Mouse (Mus musculus): Measurements from ENCODE around the gene Ntm. TPM values are rescaled to one million over a fixed set of nuclear protein-coding genes. Genes with fewer than 3 reads are reported as not detected.

Gene Ntm
- total RNA-seq, 2 experiments from 2014 or later: not detected

GRCm38 (mm10) chr9:29595321-29595720 lies 367.6 kb downstream of the Ntm start:
- ATAC-seq (ENCODE audit: poor library complexity, severe bottlenecking): no peak

GRCm38 (mm10) chr9:29594537-29595294 lies 368.2 kb downstream of the Ntm start:
- no peak for ATAC-seq (ENCODE audit: poor library complexity, severe bottlenecking)

- no peak for ATAC-seq (ENCODE audit: poor library complexity, severe bottlenecking)
Measured at GRCm38 (mm10) chr9:29587376-29587775, 375.6 kb downstream of the Ntm start.

GRCm38 (mm10) chr9:29586381-29586770 lies 376.6 kb downstream of the Ntm start:
- ATAC-seq (ENCODE audit: poor library complexity, severe bottlenecking): no peak

- ATAC-seq (ENCODE audit: poor library complexity, severe bottlenecking): no peak
Measured at GRCm38 (mm10) chr9:29585746-29586380, 377.1 kb downstream of the Ntm start.

- no peak for ATAC-seq (ENCODE audit: poor library complexity, severe bottlenecking)
Measured at GRCm38 (mm10) chr9:29578226-29578625, 384.7 kb downstream of the Ntm start.

- ATAC-seq (ENCODE audit: poor library complexity, severe bottlenecking): no peak
Measured at GRCm38 (mm10) chr9:29576051-29576533, 386.8 kb downstream of the Ntm start.

GRCm38 (mm10) chr9:29574548-29574947 lies 388.4 kb downstream of the Ntm start:
- no peak for ATAC-seq (ENCODE audit: poor library complexity, severe bottlenecking)

- no peak for ATAC-seq (ENCODE audit: poor library complexity, severe bottlenecking)
Measured at GRCm38 (mm10) chr9:29568571-29568970, 394.4 kb downstream of the Ntm start.

- ATAC-seq (ENCODE audit: poor library complexity, severe bottlenecking): no peak
Measured at GRCm38 (mm10) chr9:29562419-29563071, 400.4 kb downstream of the Ntm start.

- no peak for ATAC-seq (ENCODE audit: poor library complexity, severe bottlenecking)
Measured at GRCm38 (mm10) chr9:29558915-29559314, 404.0 kb downstream of the Ntm start.

- ATAC-seq (ENCODE audit: poor library complexity, severe bottlenecking): no peak
Measured at GRCm38 (mm10) chr9:29550582-29550981, 412.4 kb downstream of the Ntm start.

GRCm38 (mm10) chr9:29550107-29550506 lies 412.8 kb downstream of the Ntm start:
- ATAC-seq (ENCODE audit: poor library complexity, severe bottlenecking): no peak

- no peak for ATAC-seq (ENCODE audit: poor library complexity, severe bottlenecking)
Measured at GRCm38 (mm10) chr9:29536415-29536814, 426.5 kb downstream of the Ntm start.

GRCm38 (mm10) chr9:29534773-29535172 lies 428.2 kb downstream of the Ntm start:
- ATAC-seq (ENCODE audit: poor library complexity, severe bottlenecking): no peak

GRCm38 (mm10) chr9:29534304-29534703 lies 428.6 kb downstream of the Ntm start:
- ATAC-seq (ENCODE audit: poor library complexity, severe bottlenecking): no peak

- no peak for ATAC-seq (ENCODE audit: poor library complexity, severe bottlenecking)
Measured at GRCm38 (mm10) chr9:29533556-29533955, 429.4 kb downstream of the Ntm start.

GRCm38 (mm10) chr9:29531147-29531917 lies 431.6 kb downstream of the Ntm start:
- ATAC-seq (ENCODE audit: poor library complexity, severe bottlenecking): no peak

GRCm38 (mm10) chr9:29524109-29524508 lies 438.8 kb downstream of the Ntm start:
- ATAC-seq (ENCODE audit: poor library complexity, severe bottlenecking): no peak

GRCm38 (mm10) chr9:29523221-29523620 lies 439.7 kb downstream of the Ntm start:
- no peak for ATAC-seq (ENCODE audit: poor library complexity, severe bottlenecking)

GRCm38 (mm10) chr9:29519181-29519580 lies 443.8 kb downstream of the Ntm start:
- no peak for ATAC-seq (ENCODE audit: poor library complexity, severe bottlenecking)

All from megakaryocyte, adult 5-6 weeks (primary cell).